Mouse (Mus musculus) bone marrow, adult 2 months (tissue): ENCODE data around the gene Map3k12.

ENCODE experiments used
- CTCF ChIP-seq: fragments of 200-500 bp; IDR thresholded peaks from 2 replicates; pipeline ENCODE4 v1.5.1; 2011; ENCODE audit warnings: low read length, control low read depth; ENCODE audit not compliant: control insufficient read depth, insufficient read depth
- POLR2A ChIP-seq: fragments of 200-500 bp; IDR thresholded peaks from 2 replicates; pipeline ENCODE4 v1.6.1; 2011; ENCODE audit warnings: low read depth, mild to moderate bottlenecking, control low read depth, low read length, borderline replicate concordance; ENCODE audit not compliant: control insufficient read depth

- TF ChIP-seq CTCF = no peak
- no peak for TF ChIP-seq POLR2A
Observed at GRCm38 (mm10) chr15:102500479-102500878, 16.4 kb downstream of the Map3k12 start.
